Mouse (Mus musculus) bone marrow, adult 2 months (tissue): ENCODE data around the gene Tbccd1.

Source experiments
- CTCF ChIP-seq: fragments of 200-500 bp; IDR thresholded peaks from 2 replicates; pipeline ENCODE4 v1.5.1; 2011; ENCODE audit warnings: low read length, control low read depth; ENCODE audit not compliant: control insufficient read depth, insufficient read depth
- POLR2A ChIP-seq: fragments of 200-500 bp; IDR thresholded peaks from 2 replicates; pipeline ENCODE4 v1.6.1; 2011; ENCODE audit warnings: low read depth, mild to moderate bottlenecking, control low read depth, low read length, borderline replicate concordance; ENCODE audit not compliant: control insufficient read depth

DNA sequence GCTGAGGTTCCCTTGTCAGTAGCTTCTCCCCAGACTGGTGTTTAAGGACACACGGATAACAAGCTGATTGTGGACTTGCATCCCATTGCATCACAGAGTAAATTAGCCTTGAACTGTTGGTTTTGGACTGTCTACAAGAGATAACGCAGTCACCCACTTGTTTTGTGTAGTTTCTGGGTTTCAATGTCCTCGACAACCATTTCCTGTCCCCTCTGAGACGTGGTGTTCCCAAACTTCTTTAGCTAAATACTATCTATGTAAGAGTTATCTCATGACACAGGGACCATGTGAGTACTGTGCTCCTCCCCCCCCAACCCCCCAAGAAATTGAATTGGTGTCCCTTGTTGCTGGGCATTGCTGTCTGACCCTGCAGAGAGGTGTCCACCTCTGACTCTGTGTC, 24.0 kb upstream of the Tbccd1 start:
- no peak for TF ChIP-seq CTCF
- no peak for TF ChIP-seq POLR2A
